Mouse (Mus musculus): Measurements from ENCODE around the gene Kcnj8.

Kcnj8 gene

GRCm38 (mm10) chr6:142571055-142571618 is at the start of gene Kcnj8:
TSS of gene Kcnj8 (minus strand) at chr6:142571614.
- DNase-seq (ENCODE audit: extremely low spot score), result peak; percentile 75

- DNase-seq (ENCODE audit: extremely low spot score), result no peak
These were observed 45.2 kb upstream of the Kcnj8 start for GRCm38 (mm10) chr6:142616659-142617058.

- no peak for DNase-seq (ENCODE audit: extremely low spot score)
These were observed 42.9 kb upstream of the Kcnj8 start for GRCm38 (mm10) chr6:142614324-142614723.

- no peak for DNase-seq (ENCODE audit: extremely low spot score)
These were observed 41.0 kb upstream of the Kcnj8 start for GRCm38 (mm10) chr6:142612366-142612765.

GRCm38 (mm10) chr6:142609401-142610373 is 38.3 kb upstream of the Kcnj8 start:
- no peak for DNase-seq (ENCODE audit: extremely low spot score)

- DNase-seq (ENCODE audit: extremely low spot score), result no peak
These were observed 35.7 kb upstream of the Kcnj8 start for GRCm38 (mm10) chr6:142607080-142607479.

- no peak for DNase-seq (ENCODE audit: extremely low spot score)
These were observed 31.4 kb upstream of the Kcnj8 start for GRCm38 (mm10) chr6:142602772-142603171.

GRCm38 (mm10) chr6:142578831-142579230 is 7.4 kb upstream of the Kcnj8 start:
- DNase-seq (ENCODE audit: extremely low spot score), result no peak

- DNase-seq (ENCODE audit: extremely low spot score), result no peak
These were observed 6.4 kb upstream of the Kcnj8 start for GRCm38 (mm10) chr6:142577801-142578200.

GRCm38 (mm10) chr6:142572876-142573275 is 1.5 kb upstream of the Kcnj8 start:
- DNase-seq (ENCODE audit: extremely low spot score), result no peak

- DNase-seq (ENCODE audit: extremely low spot score), result no peak
These were observed 381 bp upstream of the Kcnj8 start for GRCm38 (mm10) chr6:142571629-142572360.

- DNase-seq (ENCODE audit: extremely low spot score), result peak; percentile 24
These were observed 1.2 kb downstream of the Kcnj8 start for GRCm38 (mm10) chr6:142570046-142570770.

GRCm38 (mm10) chr6:142568713-142569357 is 2.6 kb downstream of the Kcnj8 start:
- no peak for DNase-seq (ENCODE audit: extremely low spot score)

GRCm38 (mm10) chr6:142567452-142567851 is 4.0 kb downstream of the Kcnj8 start:
- no peak for DNase-seq (ENCODE audit: extremely low spot score)

GRCm38 (mm10) chr6:142564746-142565145 is 6.7 kb downstream of the Kcnj8 start:
- no peak for DNase-seq (ENCODE audit: extremely low spot score)

- DNase-seq (ENCODE audit: extremely low spot score), result no peak
These were observed 10.3 kb downstream of the Kcnj8 start for GRCm38 (mm10) chr6:142561151-142561550.

GRCm38 (mm10) chr6:142558772-142559679 is 12.4 kb downstream of the Kcnj8 start:
- no peak for DNase-seq (ENCODE audit: extremely low spot score)

- DNase-seq (ENCODE audit: extremely low spot score), result no peak
These were observed 13.3 kb downstream of the Kcnj8 start for GRCm38 (mm10) chr6:142558076-142558475.

GRCm38 (mm10) chr6:142555988-142556387 is 15.4 kb downstream of the Kcnj8 start:
- no peak for DNase-seq (ENCODE audit: extremely low spot score)

- DNase-seq (ENCODE audit: extremely low spot score), result no peak
These were observed 19.9 kb downstream of the Kcnj8 start for GRCm38 (mm10) chr6:142551482-142551881.
